Mouse (Mus musculus) erythroblast, adult 5-6 weeks (primary cell): ENCODE data around the gene Pard6b. TPM values are rescaled to one million over a fixed set of nuclear protein-coding genes. Genes with fewer than 3 reads are reported as not detected.

Experiments
- ATAC-seq: replicated peaks from 2 replicates; pipeline ENCODE4 v1.8.0; 2016; ENCODE audit warnings: moderate number of reproducible peaks, mild to moderate bottlenecking, moderate TSS enrichment, inconsistent platforms; ENCODE audit not compliant: poor library complexity, low FRiP score, severe bottlenecking
- total RNA-seq, 2 experiments: library from RNA; stranded (forward) in 1 of 2; stranded (reverse) in 1 of 2; fragments of 150-400 nt in 1 of 2; fragments of 200-764, 138-1000 nt in 1 of 2; gene quantifications; 2 replicates each; pipeline versions ENCODE4 v1.2.3 to v1.2.4; 2015 to 2017; ENCODE audit warnings: low replicate concordance in 2 of 2

Gene Pard6b
- total RNA-seq, 2 experiments from 2014 or later: not detected

- no peak for ATAC-seq
These were observed 22.2 kb upstream of the Pard6b start for GRCm38 (mm10) chr2:168058488-168059199.

- ATAC-seq: no peak
These were observed 21.5 kb upstream of the Pard6b start for GRCm38 (mm10) chr2:168059200-168059790.

DNA sequence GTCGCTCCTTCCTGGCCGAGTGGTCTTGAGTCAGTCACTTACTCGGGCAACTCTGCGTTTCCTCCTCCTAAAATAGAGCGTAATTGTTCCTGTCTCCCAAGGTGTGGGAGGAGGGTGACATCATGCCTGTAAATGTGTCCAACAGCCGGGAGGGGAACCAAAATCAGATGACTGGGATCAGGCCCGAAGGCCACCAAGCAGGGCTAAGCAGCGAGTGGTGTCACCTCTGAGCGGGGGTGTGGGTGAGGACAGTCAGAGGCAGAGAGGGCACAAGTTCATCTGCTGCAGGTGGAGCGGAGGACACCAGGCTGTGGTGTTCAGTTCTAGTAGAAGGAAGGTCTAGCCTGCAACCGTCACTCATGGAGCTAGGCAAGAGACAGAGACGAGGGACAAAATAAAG lies 17.1 kb upstream of the Pard6b start:
- no peak for ATAC-seq

DNA sequence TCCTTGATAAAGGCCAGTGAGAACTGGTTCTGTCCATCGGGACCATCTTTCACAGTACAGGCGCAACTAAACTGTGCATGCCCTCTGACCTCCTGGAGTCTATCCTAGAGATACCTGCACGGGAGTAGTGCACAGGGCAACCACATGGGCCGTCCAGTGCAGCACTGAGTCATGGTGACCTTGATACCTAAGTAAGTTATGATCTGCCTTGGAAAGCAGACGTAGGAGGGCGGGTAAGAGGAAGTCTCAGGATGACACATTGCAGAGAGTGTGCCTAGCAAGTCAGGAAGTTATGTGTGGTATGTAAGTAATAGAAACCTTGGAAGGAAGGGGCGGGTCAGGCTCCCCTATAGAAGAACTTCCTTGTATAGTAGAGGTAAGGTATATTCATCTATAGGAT lies 15.3 kb upstream of the Pard6b start:
- no peak for ATAC-seq

- no peak for ATAC-seq
These were observed 14.0 kb upstream of the Pard6b start for GRCm38 (mm10) chr2:168066783-168067182.

DNA sequence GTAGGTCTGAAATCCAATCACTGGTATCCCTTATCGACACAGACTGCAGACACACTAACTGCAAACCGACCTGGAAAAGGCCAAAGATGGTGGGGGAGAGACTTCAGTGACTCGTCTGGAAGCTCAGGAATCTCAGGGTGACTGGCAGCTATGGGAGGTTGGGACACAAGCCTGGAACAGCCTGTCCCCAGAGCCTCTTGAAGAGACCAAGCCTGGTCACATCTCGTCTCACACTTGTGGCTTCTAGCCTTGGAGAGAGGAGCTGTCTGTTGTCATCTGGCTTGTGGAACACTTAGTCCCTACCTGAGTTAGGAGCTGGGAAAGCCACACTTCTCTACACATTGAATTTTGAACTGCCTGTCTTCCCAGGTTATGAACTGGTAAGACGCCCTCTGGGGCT lies 10.4 kb upstream of the Pard6b start:
- no peak for ATAC-seq

DNA sequence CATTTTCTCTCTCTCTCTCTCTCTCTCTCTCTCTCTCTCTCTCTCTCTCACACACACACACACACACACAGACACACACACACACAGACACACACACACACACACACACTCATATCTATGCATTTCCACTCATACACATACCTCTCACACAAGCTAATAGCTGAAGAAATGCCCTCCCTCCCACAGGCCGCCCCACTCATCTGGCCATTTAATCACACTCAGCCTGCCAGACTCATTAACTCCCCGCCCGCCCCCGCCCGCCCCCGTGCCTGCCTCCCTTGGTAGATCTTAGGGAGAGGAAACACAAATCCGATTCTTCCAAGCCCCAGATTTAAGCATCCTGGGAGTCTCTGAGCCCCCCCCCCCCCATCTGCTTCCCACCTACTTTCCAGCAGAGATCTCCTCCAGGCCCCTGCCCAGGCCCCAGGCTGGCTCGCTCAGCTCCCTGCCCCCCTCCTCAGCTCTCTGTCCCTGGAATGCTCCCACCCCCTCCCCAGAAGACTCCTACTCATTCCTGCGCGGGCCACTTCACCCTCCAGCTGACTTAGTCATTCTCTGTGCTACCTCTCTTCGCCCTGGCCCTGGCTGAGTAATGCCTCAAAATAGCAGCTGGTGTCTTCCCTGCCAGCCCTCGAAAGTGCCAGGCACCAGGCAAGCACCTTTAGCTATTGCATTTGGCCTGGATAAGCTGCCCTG lies 8.2 kb upstream of the Pard6b start:
- no peak for ATAC-seq

DNA sequence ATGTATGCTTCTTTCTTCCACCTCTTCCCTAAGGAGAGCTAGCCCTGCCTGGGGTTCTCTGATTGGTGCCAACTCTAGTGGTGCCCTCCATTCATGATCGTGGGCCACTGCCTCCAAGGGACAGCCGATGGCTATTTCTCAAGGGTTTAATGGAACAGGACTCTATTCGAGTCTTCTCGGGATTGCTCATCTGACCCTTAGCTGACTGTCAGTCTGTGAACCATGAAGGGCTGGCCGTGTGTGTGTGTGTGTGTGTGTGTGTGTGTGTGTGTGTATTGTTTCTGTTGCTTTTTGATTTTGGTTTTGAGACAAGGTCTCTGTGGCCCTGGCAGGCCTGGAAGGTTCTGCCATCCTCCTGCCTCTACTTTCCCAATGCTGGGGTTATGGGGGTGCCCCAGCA lies 7.1 kb upstream of the Pard6b start:
- ATAC-seq: no peak

DNA sequence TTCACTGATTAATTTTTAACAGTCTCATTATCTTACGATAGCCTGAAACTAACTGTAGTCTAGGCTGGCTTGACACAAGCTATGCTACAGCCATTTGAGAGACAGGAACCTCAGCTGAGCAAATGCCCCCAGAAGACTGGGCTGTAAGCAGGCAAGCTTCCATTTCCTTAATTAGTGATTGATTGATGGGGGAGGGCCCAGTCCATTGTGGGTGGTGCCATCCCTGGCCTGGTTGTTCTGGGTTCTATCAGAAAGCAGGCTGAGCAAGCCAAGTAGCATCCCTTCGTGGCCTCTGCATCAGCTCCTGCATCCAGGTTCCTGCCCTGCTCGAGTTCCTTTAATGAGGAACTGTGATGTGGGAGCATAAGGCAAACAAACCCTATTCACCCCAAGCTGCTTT lies 6.3 kb upstream of the Pard6b start:
- ATAC-seq: no peak

GRCm38 (mm10) chr2:168076840-168077576 lies 3.8 kb upstream of the Pard6b start:
- no peak for ATAC-seq

GRCm38 (mm10) chr2:168078107-168078830 lies 2.5 kb upstream of the Pard6b start:
- no peak for ATAC-seq

DNA sequence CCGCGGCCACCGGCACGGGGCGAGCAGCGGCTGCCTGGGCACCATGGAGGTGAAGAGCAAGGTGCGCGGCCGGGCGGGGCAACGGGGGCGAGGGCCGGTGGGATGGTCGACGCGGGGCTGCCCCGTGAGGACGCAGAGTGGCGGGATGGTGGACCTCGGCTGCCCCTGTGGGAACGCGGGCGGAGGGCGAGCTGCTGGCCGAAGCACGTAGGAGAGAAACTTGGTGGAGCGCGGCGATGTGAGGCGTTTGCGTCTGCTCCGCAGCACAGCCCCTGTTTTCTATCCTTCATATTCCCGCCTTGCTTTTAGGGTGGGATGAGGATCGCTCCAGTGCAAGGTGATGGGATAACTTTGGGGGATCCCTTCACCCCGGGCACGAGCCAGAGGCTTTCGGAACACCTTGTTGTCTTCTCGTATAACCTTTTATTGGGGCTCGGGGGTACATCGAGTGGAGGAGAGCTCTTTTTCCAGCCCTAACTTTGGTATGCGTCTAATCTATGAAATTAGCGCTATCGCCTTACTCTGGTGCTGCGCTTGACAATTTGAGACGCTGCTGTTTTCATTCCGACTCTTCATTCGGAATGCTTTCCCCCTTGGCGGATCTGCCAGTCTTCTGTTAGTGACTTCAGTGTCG lies 612 bp downstream of the Pard6b start:
- ATAC-seq: no peak

DNA sequence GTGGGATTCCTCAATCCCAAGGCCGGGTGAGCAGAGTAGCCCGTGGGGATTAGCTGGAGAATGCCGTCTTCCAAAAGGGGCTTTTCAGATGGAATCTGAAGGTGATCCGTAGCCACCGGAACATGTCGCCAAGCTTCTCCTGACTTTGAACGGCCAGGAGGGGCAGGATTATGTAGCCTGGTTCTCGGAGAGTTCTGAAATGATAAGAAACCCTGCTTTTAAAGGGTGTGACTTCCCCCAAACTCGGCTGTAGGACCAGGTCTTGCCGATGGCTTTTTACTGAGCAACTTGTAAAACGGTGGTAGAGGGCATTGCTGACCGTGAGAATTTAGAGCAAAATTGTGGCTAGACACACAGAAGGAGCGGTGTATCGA lies 1.1 kb downstream of the Pard6b start:
- no peak for ATAC-seq

- no peak for ATAC-seq
These were observed 2.8 kb downstream of the Pard6b start for GRCm38 (mm10) chr2:168083593-168083992.

DNA sequence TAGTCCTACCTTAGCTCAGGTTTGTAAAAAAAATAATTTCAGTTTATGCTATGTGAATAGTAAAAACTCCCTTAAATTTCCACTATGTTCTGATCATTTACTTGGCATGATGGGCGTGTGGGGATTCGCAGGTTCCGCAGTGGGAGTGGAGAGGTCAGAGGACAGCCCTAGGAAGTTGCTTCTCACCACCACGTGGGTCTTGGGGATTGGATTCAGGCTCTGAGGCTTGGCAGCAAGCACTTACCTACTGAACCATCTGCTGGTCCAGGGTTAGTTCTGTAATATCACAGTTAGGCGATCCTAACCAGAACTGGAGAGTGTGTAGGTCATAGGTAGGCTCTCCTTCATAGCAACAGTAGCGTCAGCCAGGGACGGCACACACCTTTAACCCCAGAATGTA lies 3.4 kb downstream of the Pard6b start:
- ATAC-seq: no peak

DNA sequence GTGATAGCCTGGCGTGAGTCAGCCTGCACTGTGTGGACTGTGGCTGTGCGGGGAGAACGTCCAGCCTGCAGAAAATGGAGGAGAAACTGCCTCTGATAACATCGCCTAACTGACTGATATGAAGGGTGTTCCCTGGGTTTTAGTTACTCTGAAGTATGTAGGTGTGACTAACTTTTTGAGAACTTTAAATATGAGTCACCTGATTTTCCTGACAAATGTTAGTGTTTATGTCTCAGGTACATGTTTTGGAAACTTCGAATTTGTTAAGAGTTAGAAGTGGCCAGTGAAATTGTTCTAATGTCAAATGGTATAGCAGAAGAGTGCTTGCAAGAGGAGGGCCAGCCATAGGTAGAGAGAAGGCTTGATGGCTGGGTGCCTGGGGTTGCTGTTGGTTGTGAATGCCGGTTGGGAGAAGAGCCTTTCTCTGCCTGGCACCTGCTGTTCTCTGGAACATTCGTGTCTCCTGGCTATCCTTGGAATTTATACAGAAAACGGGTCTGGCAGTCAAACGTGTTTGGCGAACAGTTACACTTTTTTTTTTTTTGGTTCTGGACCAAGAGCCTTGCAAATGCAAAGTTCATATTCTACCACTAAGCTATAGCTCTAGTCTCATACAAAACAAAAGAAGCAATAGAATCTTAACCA lies 4.9 kb downstream of the Pard6b start:
- ATAC-seq: no peak

GRCm38 (mm10) chr2:168086318-168086717 lies 5.5 kb downstream of the Pard6b start:
- no peak for ATAC-seq

- no peak for ATAC-seq
These were observed 6.0 kb downstream of the Pard6b start for GRCm38 (mm10) chr2:168086839-168087238.

DNA sequence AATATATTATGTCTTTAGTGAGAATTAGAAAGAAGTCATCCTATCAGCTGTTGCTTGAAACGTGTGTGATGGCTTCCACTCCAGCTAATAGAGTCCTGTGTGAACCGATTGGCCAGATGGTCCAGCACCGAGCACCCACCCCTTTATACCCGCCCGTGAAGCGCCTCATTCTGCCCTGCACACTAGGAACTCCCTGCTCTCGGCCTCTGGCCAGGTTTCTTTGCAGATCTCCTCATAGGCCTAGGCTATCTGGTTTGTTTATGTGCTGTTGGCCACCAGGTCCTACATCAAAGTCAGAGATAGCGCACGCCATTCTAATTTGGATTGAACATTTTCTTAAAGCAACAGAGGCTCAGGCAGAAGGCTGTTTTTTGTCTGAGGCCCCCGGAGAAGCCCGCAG lies 10.8 kb downstream of the Pard6b start:
- ATAC-seq: no peak
